Mouse (Mus musculus): ENCODE data around the gene Dcp1b. TPM values are rescaled to one million over a fixed set of nuclear protein-coding genes. Genes with fewer than 3 reads are reported as not detected.

The Dcp1b gene
- polyA plus RNA-seq, 1 experiment from 2014 or later = 12.6 TPM

GRCm38 (mm10) chr6:119219237-119219870 is 44.3 kb downstream of the Dcp1b start:
- H3K4me1 ChIP-seq (replicated peaks; ENCODE audit: control insufficient read depth, insufficient read depth, low read length) = peaks cover 8% of the 10 kb centered on the region; the same call in 1 of the 2 replicates
- no peak overlapping the region for H3K4me2 ChIP-seq (replicated peaks)
- ATAC-seq (ENCODE audit: low FRiP score) (no peak), DNase-seq (ENCODE audit: low spot score) (no peak)
- H3K27ac ChIP-seq = no peak overlapping the region
- no peaks in the 10 kb centered on the region for H3K27me3 ChIP-seq (ENCODE audit: control insufficient read depth, insufficient read depth, low read length)
- no peaks in the 10 kb centered on the region for H3K9me3 ChIP-seq (ENCODE audit: control insufficient read depth, low read length)
- no peak overlapping the region for H3K9ac ChIP-seq
- H3K4me3 ChIP-seq (replicated peaks; ENCODE audit: low read length) = no peak overlapping the region
- H3K36me3 ChIP-seq (replicated peaks; ENCODE audit: control insufficient read depth, insufficient read depth) = peaks cover 58% of the 10 kb centered on the region
- 77% methylated on average over 15 of the region's 15 CpGs for WGBS

GRCm38 (mm10) chr6:119220297-119220696 is 45.2 kb downstream of the Dcp1b start:
- 52% methylated on average over 10 of the region's 10 CpGs for WGBS
- peak; percentile 55; the same call in 1 of the 2 replicates for ATAC-seq (ENCODE audit: low FRiP score)
- Histone ChIP-seq H3K4me2 (replicated peaks) (no peak overlapping the region), H3K27ac (no peak overlapping the region), H3K9me3 (ENCODE audit: control insufficient read depth, low read length) (no peaks in the 10 kb centered on the region), H3K36me3 (replicated peaks; ENCODE audit: control insufficient read depth, insufficient read depth) (peaks cover 48% of the 10 kb centered on the region), H3K4me1 (replicated peaks; ENCODE audit: control insufficient read depth, insufficient read depth, low read length) (peaks cover 18% of the 10 kb centered on the region), H3K27me3 (ENCODE audit: control insufficient read depth, insufficient read depth, low read length) (no peaks in the 10 kb centered on the region), H3K4me3 (replicated peaks; ENCODE audit: low read length) (no peak overlapping the region), H3K9ac (no peak overlapping the region)
- peak; percentile 86 for DNase-seq (ENCODE audit: low spot score)

- H3K27ac ChIP-seq = peak overlapping the region; percentile 70
- H3K9me3 ChIP-seq (ENCODE audit: control insufficient read depth, low read length) = no peaks in the 10 kb centered on the region
- 37% methylated on average over 13 of the region's 13 CpGs for WGBS
- H3K4me1 ChIP-seq (replicated peaks; ENCODE audit: control insufficient read depth, insufficient read depth, low read length) = peaks cover 24% of the 10 kb centered on the region
- no peaks in the 10 kb centered on the region for H3K27me3 ChIP-seq (ENCODE audit: control insufficient read depth, insufficient read depth, low read length)
- ATAC-seq (ENCODE audit: low FRiP score) (peak; percentile 70), DNase-seq (ENCODE audit: low spot score) (peak; percentile 43)
- H3K4me3 ChIP-seq (replicated peaks; ENCODE audit: low read length) = no peak overlapping the region
- H3K9ac ChIP-seq = no peak overlapping the region
- H3K36me3 ChIP-seq (replicated peaks; ENCODE audit: control insufficient read depth, insufficient read depth) = peaks cover 16% of the 10 kb centered on the region
- peak overlapping the region; percentile 16; the same call in 1 of the 2 replicates for H3K4me2 ChIP-seq (replicated peaks)
Observed at GRCm38 (mm10) chr6:119224451-119225195, 49.6 kb downstream of the Dcp1b start.

- Histone ChIP-seq H3K4me2 (replicated peaks) (no peak overlapping the region), H3K36me3 (replicated peaks; ENCODE audit: control insufficient read depth, insufficient read depth) (peaks cover 11% of the 10 kb centered on the region; the same call in 1 of the 2 replicates), H3K4me1 (replicated peaks; ENCODE audit: control insufficient read depth, insufficient read depth, low read length) (peaks cover 24% of the 10 kb centered on the region), H3K9me3 (ENCODE audit: control insufficient read depth, low read length) (no peaks in the 10 kb centered on the region), H3K27me3 (ENCODE audit: control insufficient read depth, insufficient read depth, low read length) (no peaks in the 10 kb centered on the region), H3K4me3 (replicated peaks; ENCODE audit: low read length) (no peak overlapping the region), H3K9ac (no peak overlapping the region), H3K27ac (peak overlapping the region; percentile 70; the same call in 1 of the 2 replicates)
- WGBS = 77% methylated on average over 12 of the region's 12 CpGs
- DNase-seq (ENCODE audit: low spot score) (no peak), ATAC-seq (ENCODE audit: low FRiP score) (no peak)
Observed at GRCm38 (mm10) chr6:119225226-119225625, 50.2 kb downstream of the Dcp1b start.

GRCm38 (mm10) chr6:119225731-119226130 is 50.7 kb downstream of the Dcp1b start:
- Histone ChIP-seq H3K4me2 (replicated peaks) (no peak overlapping the region), H3K9ac (no peak overlapping the region), H3K27me3 (ENCODE audit: control insufficient read depth, insufficient read depth, low read length) (no peaks in the 10 kb centered on the region), H3K4me3 (replicated peaks; ENCODE audit: low read length) (no peak overlapping the region), H3K27ac (no peak overlapping the region), H3K36me3 (replicated peaks; ENCODE audit: control insufficient read depth, insufficient read depth) (peaks cover 10% of the 10 kb centered on the region; the same call in 1 of the 2 replicates), H3K4me1 (replicated peaks; ENCODE audit: control insufficient read depth, insufficient read depth, low read length) (peaks cover 24% of the 10 kb centered on the region), H3K9me3 (ENCODE audit: control insufficient read depth, low read length) (no peaks in the 10 kb centered on the region)
- no peak for DNase-seq (ENCODE audit: low spot score)
- ATAC-seq (ENCODE audit: low FRiP score) = no peak
- WGBS = 91% methylated on average over 6 of the region's 6 CpGs

DNA sequence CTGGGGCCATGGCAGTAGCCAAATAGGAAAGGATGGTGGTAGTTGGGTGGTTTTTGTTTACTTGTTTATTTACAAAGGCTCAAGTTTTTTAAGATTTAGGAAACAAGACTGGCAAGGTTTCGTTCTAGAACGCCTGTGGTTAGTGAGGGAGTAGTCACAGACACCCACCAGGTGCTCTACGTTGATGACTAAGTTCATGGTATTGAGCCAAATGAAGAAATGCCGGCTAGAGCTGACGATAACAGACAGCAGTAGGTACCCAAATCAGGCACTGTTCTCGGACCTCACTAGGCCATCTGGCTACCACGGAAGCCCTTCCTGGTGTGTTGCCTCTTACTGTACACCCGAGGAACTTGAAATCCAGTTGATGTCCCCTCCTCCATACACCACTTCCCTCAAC is 51.9 kb downstream of the Dcp1b start:
- H3K4me1 ChIP-seq (replicated peaks; ENCODE audit: control insufficient read depth, insufficient read depth, low read length) = peaks cover 24% of the 10 kb centered on the region
- no peak overlapping the region for H3K4me2 ChIP-seq (replicated peaks)
- no peaks in the 10 kb centered on the region for H3K9me3 ChIP-seq (ENCODE audit: control insufficient read depth, low read length)
- WGBS = 92% methylated on average over 8 of the region's 8 CpGs
- no peaks in the 10 kb centered on the region for H3K36me3 ChIP-seq (replicated peaks; ENCODE audit: control insufficient read depth, insufficient read depth)
- no peak overlapping the region for H3K9ac ChIP-seq
- H3K4me3 ChIP-seq (replicated peaks; ENCODE audit: low read length) = no peak overlapping the region
- H3K27me3 ChIP-seq (ENCODE audit: control insufficient read depth, insufficient read depth, low read length) = no peaks in the 10 kb centered on the region
- no peak overlapping the region for H3K27ac ChIP-seq
- DNase-seq (ENCODE audit: low spot score) (no peak), ATAC-seq (ENCODE audit: low FRiP score) (no peak)

GRCm38 (mm10) chr6:119228861-119229603 is 54.0 kb downstream of the Dcp1b start:
- no peak for ATAC-seq (ENCODE audit: low FRiP score)
- no peak for DNase-seq (ENCODE audit: low spot score)
- Histone ChIP-seq H3K9ac (no peak overlapping the region), H3K4me2 (replicated peaks) (no peak overlapping the region), H3K27ac (no peak overlapping the region), H3K4me3 (replicated peaks; ENCODE audit: low read length) (no peak overlapping the region), H3K27me3 (ENCODE audit: control insufficient read depth, insufficient read depth, low read length) (no peaks in the 10 kb centered on the region), H3K36me3 (replicated peaks; ENCODE audit: control insufficient read depth, insufficient read depth) (no peaks in the 10 kb centered on the region), H3K4me1 (replicated peaks; ENCODE audit: control insufficient read depth, insufficient read depth, low read length) (peaks cover 19% of the 10 kb centered on the region), H3K9me3 (ENCODE audit: control insufficient read depth, low read length) (no peaks in the 10 kb centered on the region)
- 83% methylated on average over 11 of the region's 11 CpGs for WGBS

DNA sequence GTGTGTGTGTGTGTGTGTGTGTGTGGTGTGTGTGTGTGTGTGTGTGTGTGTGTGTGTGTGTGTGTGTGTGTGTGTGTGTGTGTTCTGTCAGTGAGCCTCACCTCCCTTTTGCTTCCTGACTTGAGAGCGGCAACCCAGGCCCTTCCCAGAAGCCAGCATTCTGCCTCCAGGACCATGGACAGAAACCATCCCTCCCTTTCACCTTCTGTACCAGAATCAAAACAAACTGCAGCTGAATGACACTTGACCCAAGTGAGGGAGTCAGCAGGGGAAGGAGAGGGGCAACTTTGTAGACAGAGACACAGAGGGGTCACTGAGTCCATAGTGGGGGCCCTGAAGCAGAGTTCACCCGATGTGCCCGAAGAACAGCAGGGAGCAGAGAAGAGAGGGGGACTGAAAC is 58.0 kb downstream of the Dcp1b start:
- no peak overlapping the region for H3K9ac ChIP-seq
- H3K27ac ChIP-seq = no peak overlapping the region
- 58% methylated on average over 3 of the region's 3 CpGs for WGBS
- H3K9me3 ChIP-seq (ENCODE audit: control insufficient read depth, low read length) = no peaks in the 10 kb centered on the region
- no peaks in the 10 kb centered on the region for H3K36me3 ChIP-seq (replicated peaks; ENCODE audit: control insufficient read depth, insufficient read depth)
- H3K27me3 ChIP-seq (ENCODE audit: control insufficient read depth, insufficient read depth, low read length) = no peaks in the 10 kb centered on the region
- no peak for DNase-seq (ENCODE audit: low spot score)
- no peak overlapping the region for H3K4me2 ChIP-seq (replicated peaks)
- H3K4me3 ChIP-seq (replicated peaks; ENCODE audit: low read length) = no peak overlapping the region
- ATAC-seq (ENCODE audit: low FRiP score) = no peak
- peaks cover 7% of the 10 kb centered on the region for H3K4me1 ChIP-seq (replicated peaks; ENCODE audit: control insufficient read depth, insufficient read depth, low read length)

DNA sequence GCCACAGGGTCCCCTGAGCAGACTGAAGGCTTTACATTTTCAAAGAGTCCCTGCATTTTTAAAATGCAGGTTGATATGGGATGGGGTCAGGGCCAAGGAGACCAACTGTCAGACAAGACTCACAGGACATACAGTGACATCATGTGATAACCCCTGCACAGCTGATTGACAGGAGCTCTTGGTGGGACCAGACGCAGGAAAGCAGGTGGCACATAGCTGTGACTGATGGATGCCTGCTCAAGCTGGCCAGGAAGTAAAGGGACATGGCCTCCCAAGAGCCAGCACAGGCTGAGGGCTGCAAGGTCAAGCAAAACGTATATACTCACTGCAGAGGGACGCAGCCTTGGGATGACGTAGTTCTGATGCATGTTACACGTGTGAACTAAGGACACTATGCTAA is 60.4 kb downstream of the Dcp1b start:
- H3K4me2 ChIP-seq (replicated peaks) = no peak overlapping the region
- no peak overlapping the region for H3K4me3 ChIP-seq (replicated peaks; ENCODE audit: low read length)
- 77% methylated on average over 5 of the region's 5 CpGs for whole genome bisulfite sequencing
- H3K4me1 ChIP-seq (replicated peaks; ENCODE audit: control insufficient read depth, insufficient read depth, low read length) = peaks cover 9% of the 10 kb centered on the region
- H3K36me3 ChIP-seq (replicated peaks; ENCODE audit: control insufficient read depth, insufficient read depth) = no peaks in the 10 kb centered on the region
- ATAC-seq (ENCODE audit: low FRiP score) (no peak), DNase-seq (ENCODE audit: low spot score) (no peak)
- H3K27me3 ChIP-seq (ENCODE audit: control insufficient read depth, insufficient read depth, low read length) = no peaks in the 10 kb centered on the region
- no peak overlapping the region for H3K9ac ChIP-seq
- no peak overlapping the region for H3K27ac ChIP-seq
- no peaks in the 10 kb centered on the region for H3K9me3 ChIP-seq (ENCODE audit: control insufficient read depth, low read length)
